Mouse (Mus musculus) adrenal gland, postnatal 10 days (tissue): ENCODE results near the gene Xrcc5. TPM values are rescaled to one million over a fixed set of nuclear protein-coding genes. Genes with fewer than 3 reads are reported as not detected.

Experiments
- DNase-seq: peaks from one replicate; pipeline ENCODE4 v3.0.0; 2021; ENCODE audit warnings: mixed read lengths
- long read RNA-seq, 2 experiments: library from polyadenylated mRNA; stranded (forward); transcript quantifications; one replicate each; pipeline ENCODE4 v2.0.0; 2021
- total RNA-seq, 2 experiments: library from RNA; stranded (reverse); gene quantifications; 2 replicates each; pipeline ENCODE4 v1.2.3; 2021

Gene Xrcc5
- 10 to 100 TPM; 13.0 to 15.8 TPM for total RNA-seq
- long read RNA-seq, experiment 1, transcript Xrcc5-201 (21 exons, 2,555 nt), result major isoform, 18 of 27 reads
- long read RNA-seq, experiment 1, partial matches to known transcripts, result 8 of 27 reads
- long read RNA-seq, experiment 1, other reads (novel, unspliced or antisense), result 1 of 27 reads
- long read RNA-seq, experiment 2, transcript Xrcc5-201 (21 exons, 2,555 nt), result major isoform, 10 of 17 reads
- long read RNA-seq, experiment 2, partial matches to known transcripts, result 7 of 17 reads
- long read RNA-seq, experiment 2, other reads (novel, unspliced or antisense), result 0 of 17 reads

- DNase-seq, result peak; percentile 92
Observed at GRCm38 (mm10) chr1:72307317-72307798, at the start of gene Xrcc5. TSS of gene Xrcc5 (plus strand) at chr1:72307421.

GRCm38 (mm10) chr1:72263099-72263498, 44.1 kb upstream of the Xrcc5 start:
- DNase-seq, result no peak

GRCm38 (mm10) chr1:72278085-72278484, 29.1 kb upstream of the Xrcc5 start:
- DNase-seq, result peak; percentile 52

GRCm38 (mm10) chr1:72282604-72283003, 24.6 kb upstream of the Xrcc5 start:
- no peak for DNase-seq

- DNase-seq, result peak; percentile 98
Observed at GRCm38 (mm10) chr1:72283992-72284485, 23.2 kb upstream of the Xrcc5 start, which contains the start of the genes Pecr and Tmem169. TSS of gene Pecr (minus strand) at chr1:72284314. TSS of gene Tmem169 (plus strand) at chr1:72284369.

GRCm38 (mm10) chr1:72284539-72284938, 22.7 kb upstream of the Xrcc5 start:
- no peak for DNase-seq

- DNase-seq, result no peak
Observed at GRCm38 (mm10) chr1:72286904-72287303, 20.3 kb upstream of the Xrcc5 start.

- no peak for DNase-seq
Observed at GRCm38 (mm10) chr1:72287893-72288292, 19.3 kb upstream of the Xrcc5 start.

GRCm38 (mm10) chr1:72288527-72289150, 18.6 kb upstream of the Xrcc5 start:
- DNase-seq, result no peak

GRCm38 (mm10) chr1:72290896-72291295, 16.3 kb upstream of the Xrcc5 start:
- no peak for DNase-seq

GRCm38 (mm10) chr1:72291421-72291820, 15.8 kb upstream of the Xrcc5 start:
- no peak for DNase-seq

GRCm38 (mm10) chr1:72291925-72292324, 15.3 kb upstream of the Xrcc5 start:
- no peak for DNase-seq

GRCm38 (mm10) chr1:72293869-72294663, 13.2 kb upstream of the Xrcc5 start:
- DNase-seq, result no peak

- DNase-seq, result no peak
Observed at GRCm38 (mm10) chr1:72295746-72296145, 11.5 kb upstream of the Xrcc5 start.

- no peak for DNase-seq
Observed at GRCm38 (mm10) chr1:72301845-72302244, 5.4 kb upstream of the Xrcc5 start.

GRCm38 (mm10) chr1:72306241-72306640, 980 bp upstream of the Xrcc5 start:
- DNase-seq, result no peak

GRCm38 (mm10) chr1:72306679-72307181, 491 bp upstream of the Xrcc5 start:
- peak; percentile 48 for DNase-seq

- DNase-seq, result no peak
Observed at GRCm38 (mm10) chr1:72308919-72309318, 1.7 kb downstream of the Xrcc5 start.

GRCm38 (mm10) chr1:72309744-72310424, 2.7 kb downstream of the Xrcc5 start:
- DNase-seq, result no peak

- no peak for DNase-seq
Observed at GRCm38 (mm10) chr1:72312701-72313398, 5.6 kb downstream of the Xrcc5 start.

- no peak for DNase-seq
Observed at GRCm38 (mm10) chr1:72313399-72314039, 6.3 kb downstream of the Xrcc5 start.
